Mouse (Mus musculus) lung, postnatal 0 days (tissue): ENCODE measurements around the gene Agl.

Source experiments
- CTCF ChIP-seq: IDR thresholded peaks from 2 replicates; pipeline ENCODE4 v1.5.1; 2016; ENCODE audit warnings: antibody characterized with exemption, mild to moderate bottlenecking
- EP300 ChIP-seq: IDR thresholded peaks from 2 replicates; pipeline ENCODE4 v1.6.1; 2016; ENCODE audit warnings: antibody characterized with exemption, mild to moderate bottlenecking, control low read depth

- TF ChIP-seq CTCF, result no peak
- TF ChIP-seq EP300, result no peak
These were observed 97.0 kb downstream of the Agl start for GRCm38 (mm10) chr3:116710941-116711340.
